Mouse (Mus musculus) testis, postnatal 10 days (tissue): Measurements from ENCODE around the gene Scd4.

Experiments
- DNase-seq: peaks from one replicate; pipeline ENCODE4 v3.0.0; 2021; ENCODE audit warnings: low spot score

Scd4 gene

DNA sequence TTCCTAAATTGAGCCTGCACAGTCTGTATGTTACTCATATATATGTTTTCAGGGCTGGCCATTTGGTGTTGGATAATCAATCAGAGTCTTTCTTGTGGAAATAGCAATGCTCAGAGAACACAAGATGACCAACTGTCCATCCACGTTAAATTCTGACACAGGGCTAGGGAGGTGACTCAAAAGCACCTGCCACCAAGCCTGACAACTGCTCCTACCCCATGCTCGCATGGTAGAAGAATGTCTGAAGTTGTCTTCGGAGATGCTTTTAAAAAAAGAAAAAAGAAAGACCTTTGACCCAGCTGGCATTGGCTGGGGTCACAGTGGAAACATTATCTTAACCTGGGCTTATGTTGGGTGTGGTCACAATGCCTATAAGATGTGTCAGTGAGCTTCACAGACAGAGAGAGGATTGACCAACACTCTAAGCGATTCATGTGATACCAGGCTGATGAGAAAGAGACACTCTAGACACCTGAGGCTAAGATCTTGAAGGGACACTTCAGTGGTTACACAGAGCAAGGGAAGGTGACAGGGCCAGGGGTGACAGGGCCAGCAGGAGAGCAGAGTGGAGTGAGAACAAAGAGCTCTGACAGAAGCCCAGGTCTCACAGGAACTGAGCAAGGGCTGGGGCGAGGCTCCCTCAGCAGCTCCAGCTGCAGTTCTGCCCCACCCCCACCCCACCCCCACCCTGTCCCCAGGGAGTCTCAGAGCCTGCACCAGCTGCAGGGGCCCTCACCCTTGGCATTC lies 44.9 kb downstream of the Scd4 start:
- no peak for DNase-seq

DNA sequence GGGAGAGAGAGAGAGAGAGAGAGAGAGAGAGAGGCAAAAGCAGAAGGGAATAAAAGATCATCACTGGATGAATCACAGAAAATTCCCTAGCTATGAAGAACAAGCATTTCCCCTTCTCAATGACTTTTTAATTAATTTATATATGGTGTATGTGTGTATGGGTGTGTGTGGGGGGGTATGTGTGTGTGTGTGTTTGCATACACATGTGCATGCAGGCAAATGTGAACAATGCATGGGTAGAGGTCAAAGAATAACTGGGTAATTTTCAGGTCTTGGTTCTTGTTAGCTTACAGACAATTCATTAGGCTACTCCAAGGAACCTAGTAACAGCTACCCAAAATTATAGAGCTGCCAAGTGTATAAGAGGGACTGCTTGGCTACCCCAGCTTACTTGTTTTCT lies 46.2 kb downstream of the Scd4 start:
- DNase-seq: no peak

DNA sequence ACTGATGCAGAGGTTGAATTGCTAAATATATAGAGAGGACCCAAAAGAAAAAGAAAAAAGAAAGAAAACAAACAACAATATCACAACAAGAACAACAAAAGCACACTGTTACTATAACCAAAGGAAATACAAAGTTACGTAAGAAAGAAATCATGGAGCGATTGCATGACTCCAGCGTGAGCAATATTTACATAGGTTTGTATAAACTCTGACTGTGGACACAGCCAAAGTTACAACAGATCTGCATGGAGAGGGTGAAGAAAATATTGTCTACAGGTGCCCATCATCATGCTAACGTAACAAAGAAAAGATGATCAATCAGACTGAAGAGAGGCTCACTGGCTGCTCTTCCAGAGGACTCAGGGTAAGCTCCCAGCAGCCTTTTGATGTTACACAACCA lies 47.2 kb downstream of the Scd4 start:
- no peak for DNase-seq

DNA sequence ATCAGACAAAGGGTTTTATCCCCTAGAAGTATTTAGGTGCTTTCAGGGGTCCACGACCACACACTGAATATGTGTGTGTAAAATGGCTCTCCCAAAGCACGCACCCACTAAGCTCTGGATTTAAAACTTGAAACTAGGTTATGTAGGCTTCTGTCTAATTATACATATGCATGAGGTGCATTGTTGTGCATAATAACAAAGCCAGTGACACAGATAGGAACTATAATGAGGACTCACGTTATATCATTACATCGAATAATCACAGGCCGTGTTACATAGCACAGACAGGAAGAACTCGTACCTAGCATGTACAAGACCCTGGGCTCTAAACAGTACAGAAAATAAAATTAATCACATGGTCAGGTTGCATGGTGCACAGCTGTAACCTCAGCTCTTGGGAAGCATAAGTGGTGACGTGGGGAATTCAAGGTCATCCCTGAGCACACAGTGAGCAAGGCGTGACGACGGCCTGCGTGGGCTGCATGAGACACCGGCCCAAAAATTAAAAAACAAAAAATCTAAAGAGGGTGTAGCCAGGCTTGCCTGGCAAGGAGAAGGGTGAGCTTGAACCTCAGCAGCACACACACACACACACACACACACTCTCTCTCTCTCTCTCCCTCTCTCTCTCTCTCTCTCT lies 49.9 kb downstream of the Scd4 start:
- no peak for DNase-seq

DNA sequence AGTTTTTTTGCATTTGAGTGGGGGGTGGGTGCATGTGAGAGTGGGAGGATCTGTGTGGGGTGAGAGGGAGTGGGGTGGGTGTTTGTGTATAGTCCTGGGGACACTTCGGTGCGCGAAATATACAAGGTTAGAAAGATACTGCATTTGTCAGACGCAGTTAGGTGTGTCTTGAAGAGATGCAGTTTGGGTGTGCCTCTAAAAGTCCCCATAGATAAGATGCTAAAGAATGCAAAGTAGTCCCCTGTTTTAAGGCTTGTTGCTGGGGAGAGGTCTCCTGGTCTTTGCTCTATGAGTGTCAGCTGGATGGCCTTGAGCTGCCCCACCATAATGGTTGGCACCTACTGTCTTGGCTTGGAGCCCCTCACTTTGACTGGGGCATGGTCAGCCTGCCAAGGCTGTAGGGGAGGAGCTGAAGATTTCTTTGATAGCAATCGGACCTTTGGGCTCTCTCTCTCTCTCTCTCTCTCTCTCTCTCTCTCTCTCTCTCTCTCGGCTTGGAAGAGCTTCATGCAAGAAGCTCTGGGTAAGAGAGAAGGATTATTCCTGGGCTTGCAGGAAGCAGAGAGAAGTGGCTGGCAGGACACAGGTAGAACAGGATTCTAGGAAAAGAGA lies 53.1 kb downstream of the Scd4 start:
- no peak for DNase-seq

DNA sequence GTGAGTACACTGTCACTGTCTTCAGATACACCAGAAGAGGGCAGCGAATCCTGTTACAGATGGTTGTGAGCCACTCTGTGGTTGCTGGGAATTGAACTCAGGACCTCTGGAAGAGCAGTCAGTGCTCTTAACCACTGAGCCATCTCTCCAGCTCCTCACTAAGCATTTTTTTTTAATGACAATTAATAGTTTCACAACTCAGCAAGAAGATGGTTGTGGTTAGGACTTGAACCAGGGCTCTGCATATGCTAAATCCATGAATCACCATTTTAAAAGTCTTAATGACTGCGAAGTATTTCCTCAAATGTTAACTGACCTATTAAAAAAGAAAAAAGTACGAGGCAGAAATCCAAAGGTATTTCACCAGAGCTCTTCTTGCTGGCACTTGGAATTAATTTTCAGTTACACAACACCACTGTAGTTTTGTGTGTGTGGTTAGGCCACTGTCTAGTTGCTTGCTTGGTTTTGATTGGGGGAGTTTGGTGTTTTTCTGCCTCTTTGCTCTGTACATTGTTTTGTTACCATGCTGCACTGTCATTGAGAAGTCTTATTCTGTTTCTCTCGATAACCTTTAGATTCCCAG lies 54.3 kb downstream of the Scd4 start:
- DNase-seq: no peak

DNA sequence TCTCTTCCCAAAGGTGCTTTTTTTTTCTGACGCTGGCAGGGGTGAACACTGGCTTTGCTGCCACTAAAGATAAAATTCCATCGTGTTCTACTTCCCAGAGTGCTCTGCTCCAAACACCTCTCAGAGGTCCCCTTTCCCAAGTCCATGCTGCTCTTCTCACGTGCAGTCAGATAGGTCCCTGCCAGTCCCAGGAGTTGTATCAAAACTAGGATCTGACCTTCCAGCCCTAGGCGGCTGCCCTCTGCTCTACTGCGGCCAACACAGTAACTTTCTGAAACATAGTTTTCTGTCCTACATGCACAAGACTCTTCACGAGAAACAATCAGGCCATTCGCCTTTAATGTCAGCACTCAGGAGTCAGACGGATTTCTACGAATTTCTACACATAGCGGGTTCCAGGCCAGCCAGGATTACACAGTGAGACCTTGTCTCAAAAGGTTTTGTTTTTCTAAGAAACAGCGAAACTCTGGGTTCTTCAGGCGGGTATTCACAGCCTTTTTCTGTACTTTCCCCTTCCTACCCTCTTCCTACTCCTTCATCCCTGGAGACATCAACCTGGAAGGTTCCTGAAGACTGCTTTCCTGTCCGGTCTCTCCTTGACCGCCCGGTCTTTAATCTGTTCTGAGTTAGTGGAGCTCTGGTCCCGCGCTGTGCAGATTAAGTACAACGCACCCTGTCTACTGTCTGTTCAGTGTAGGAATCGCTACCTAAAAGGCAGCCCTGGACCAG lies 55.0 kb downstream of the Scd4 start:
- no peak for DNase-seq

DNA sequence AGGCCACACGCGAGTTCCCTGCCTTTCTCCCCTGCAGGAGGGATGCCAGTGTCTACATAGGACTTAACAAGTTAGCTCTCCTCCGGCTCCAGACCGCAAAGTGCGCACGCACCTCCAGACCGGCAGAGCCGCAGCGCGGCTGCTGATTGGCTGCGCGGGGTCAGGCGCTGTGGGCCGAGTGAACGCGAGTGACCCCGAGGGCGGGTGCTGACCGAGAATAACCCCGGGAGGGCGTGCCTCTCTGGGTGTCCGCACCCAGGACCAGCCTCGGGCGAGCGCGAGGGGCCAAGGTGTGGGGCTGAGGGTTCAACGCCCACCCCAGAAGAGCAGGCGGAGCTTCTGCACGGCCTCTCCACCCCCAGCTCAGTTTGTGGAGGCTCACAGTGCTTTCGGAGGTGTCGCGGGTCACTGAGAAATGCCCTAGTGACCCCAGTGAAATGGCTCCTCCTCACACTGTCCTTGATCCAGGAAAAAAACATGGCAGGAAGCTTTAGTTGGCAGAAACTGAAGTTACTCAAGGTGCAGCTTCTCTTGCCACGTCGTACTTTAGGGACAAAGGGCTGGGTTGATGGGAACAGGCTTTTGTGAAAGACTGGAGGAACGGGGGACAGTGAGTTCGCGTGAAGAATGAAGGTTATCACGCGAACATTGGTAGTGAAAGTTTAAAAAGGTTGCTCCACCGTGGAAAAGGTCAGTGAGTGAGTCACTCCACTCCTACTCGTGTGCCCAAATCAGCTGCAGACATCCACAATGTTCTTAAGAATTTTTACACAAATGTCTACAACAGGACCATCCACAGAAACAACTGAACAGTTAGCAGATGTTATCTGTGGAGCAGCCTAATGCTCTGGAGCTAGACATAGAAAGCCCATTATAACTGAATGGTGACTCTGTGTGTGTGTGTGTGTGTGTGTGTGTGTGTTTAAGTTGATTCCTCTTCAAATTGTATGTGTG lies 55.9 kb downstream of the Scd4 start:
- peak; percentile 96 for DNase-seq

DNA sequence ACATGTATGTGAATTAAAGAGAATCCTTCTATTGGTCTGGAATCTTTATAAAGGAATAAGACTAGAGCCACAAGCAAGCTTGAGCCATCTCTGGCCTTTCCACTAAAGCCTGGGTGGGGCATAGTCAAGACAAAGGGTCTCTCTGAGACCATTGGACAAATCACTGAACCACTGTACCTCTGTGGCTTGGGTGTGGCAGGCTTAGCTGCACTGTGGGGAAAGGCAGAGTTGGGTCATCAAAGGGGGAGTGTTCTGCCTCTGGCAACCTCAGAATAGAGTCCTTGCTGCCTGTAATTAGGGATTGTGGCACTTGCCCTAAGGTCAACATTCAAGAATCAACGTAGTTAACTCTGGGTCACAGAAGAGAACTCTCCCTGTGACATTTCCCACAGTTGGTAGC lies 56.6 kb downstream of the Scd4 start:
- DNase-seq: no peak

DNA sequence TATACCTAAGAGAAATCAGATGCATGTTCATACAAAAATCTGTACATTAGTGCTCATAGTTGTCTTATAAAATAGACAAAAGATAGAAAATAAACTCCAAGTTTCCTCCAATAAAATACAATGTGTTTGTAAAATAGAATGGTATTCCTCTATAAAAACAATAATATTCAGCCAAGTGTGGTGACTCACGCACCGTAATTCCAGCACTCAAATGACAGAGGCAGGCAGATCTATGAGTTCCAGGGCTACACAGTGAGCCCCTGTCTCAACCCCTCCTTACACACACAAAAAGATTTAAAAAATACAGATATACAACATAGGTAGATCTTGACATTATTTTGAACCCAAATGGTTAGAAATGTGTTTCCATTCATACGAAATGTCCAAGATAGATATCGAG lies 59.0 kb downstream of the Scd4 start:
- no peak for DNase-seq

DNA sequence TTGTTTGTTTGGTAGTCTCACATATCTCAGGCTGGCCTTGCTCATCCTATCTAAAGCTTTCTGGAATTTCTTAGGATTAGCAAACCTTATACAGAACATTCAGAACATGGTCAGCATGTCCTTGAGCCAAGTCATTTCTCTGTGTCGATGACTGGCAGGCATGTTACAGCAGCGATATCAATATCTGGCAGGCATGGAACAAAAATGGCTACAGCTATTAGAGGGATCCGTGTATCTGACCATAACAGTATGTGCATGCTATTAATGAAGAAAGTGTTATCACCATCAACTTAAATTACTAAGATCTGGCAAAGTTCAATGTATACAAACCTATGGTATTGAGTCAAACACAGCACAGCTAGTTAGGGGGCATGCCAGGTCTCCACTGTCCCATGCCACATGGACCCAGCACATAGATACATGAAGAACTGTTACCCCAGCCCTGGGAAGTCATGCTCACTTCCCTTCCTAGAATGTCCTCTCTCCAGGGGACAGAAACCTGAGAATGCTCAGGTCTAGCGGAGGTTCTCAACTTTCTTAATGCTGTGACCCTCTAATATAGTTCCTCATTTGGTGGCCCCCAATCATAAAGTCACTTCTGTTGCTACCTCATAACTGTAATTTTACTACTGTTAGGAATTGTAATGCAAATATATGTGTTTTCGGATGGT lies 59.6 kb downstream of the Scd4 start:
- no peak for DNase-seq

DNA sequence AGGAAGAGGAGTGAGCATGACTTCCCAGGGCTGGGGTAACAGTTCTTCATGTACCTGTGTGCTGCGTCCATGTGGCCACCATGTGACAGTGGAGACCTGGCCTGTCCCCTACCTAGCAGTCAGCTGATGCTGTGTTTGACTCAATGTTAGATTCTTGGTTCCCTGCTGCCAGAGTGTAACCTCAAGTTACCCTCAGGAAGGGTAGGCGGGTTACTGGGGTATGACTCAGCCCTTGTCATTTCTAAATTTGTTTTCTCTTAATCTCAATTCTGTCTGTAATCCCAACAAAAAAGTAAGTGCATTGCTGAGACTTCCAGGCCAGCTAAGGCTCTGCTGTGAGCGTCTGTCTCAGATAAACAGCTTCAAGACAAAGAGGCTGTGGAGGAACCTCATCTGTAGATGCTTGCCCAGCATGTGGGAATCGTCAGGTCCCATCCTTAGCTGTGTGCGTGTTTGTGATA lies 61.1 kb downstream of the Scd4 start:
- no peak for DNase-seq

DNA sequence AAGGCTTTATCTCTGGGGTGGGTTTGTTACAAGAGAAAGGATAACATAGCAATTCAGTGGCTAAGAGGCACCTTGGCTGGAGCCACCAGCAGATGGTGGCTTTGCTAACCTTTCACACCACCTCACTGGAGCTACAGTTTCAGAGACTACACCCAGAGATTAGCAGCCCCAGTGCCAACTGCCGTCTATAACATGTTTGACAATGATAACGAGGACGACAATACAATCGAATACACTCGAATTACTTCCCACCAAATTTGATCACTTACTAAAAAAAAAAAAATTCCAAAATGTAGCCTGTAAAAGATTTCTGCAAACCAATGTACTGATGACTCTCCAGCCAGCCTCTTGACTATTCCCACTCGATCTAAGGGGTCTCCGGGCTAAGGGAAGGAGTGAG lies 62.1 kb downstream of the Scd4 start:
- no peak for DNase-seq
